Mouse (Mus musculus): ENCODE data around the gene Olfr202.
"Not testable (repeated sequence)": the region's sequence is repeated elsewhere in the genome, so short reads cannot be mapped to it uniquely, and the experiment has no call there.

The Olfr202 gene

GRCm38 (mm10) chr16:59286693-59287092, at the start of gene Olfr202:
TSS of gene Olfr202 (minus strand) at chr16:59286793.
- DNase-seq (ENCODE audit: low read depth, low spot score), result no peak

DNA sequence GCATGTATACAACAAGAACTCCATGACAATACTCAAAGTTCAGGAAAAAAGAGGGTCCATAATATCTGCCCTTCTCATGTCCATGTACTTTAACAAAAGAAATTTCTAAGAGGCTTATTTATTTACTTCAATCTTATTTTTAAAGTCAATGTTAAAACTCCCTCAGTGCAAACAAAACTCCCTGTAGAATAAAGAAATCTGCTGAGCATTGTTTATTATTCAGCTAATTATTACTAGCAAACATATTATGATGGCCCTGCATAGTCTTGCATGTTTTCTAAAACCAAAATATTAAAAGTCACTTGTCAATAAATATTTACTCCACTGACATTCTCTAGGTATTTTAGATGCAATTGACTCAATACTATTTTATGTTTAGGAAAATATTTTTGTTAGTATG, 44.4 kb upstream of the Olfr202 start, which contains the start of gene Olfr205:
TSS of gene Olfr205 (minus strand) at position 101 of the 400 bp plus-strand sequence.
- DNase-seq (ENCODE audit: low read depth, low spot score), result no peak

GRCm38 (mm10) chr16:59323262-59323661, 36.7 kb upstream of the Olfr202 start:
- DNase-seq (ENCODE audit: low read depth, low spot score), result not testable (repeated sequence)

- no peak for DNase-seq (ENCODE audit: low read depth, low spot score)
These were observed 31.6 kb upstream of the Olfr202 start, which contains the start of gene Olfr204 for GRCm38 (mm10) chr16:59318148-59318547. TSS of gene Olfr204 (minus strand) at chr16:59318248.

GRCm38 (mm10) chr16:59298581-59298980, 12.0 kb upstream of the Olfr202 start, which contains the start of gene Olfr203:
TSS of gene Olfr203 (plus strand) at chr16:59298881.
- DNase-seq (ENCODE audit: low read depth, low spot score), result no peak

DNA sequence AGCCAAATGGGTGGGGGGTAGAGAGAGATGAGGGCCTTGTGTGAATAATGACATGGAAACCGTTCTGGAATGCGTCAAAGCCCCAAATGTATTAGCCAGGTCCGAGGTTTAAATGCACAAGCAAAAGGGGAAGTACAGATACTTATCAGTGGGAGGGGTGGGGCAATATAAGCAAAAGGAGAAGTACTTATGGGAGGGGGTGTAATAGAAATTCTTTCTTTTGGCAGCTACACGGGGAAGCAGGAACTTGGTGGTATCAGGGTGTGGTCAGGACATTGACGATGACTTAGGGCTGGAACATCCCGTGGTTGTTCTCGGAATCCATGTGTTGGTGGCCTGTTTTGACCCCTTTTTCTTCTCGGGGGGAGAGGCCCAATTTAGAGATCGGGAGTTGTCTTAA, 983 bp upstream of the Olfr202 start:
- DNase-seq (ENCODE audit: low read depth, low spot score), result not testable (repeated sequence)

DNA sequence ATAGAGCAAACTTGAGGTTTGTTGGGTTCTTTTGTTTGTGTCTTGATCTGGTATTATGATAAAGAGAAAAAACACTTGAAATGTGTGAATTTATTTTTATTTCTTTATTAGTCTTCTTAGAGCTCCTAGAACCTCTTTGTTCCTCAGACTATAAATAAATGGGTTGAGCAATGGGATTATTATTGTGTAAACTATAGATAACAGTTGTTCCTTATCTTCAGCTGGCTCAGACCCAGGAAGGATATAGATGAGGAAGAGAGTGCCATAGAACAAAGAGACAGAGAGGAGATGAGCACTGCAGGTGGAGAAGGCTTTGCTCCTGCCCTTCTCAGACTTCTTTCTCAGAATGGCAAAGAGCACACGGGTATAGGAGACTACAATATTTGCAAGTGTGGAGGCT, 3.1 kb downstream of the Olfr202 start:
- DNase-seq (ENCODE audit: low read depth, low spot score), result no peak

DNA sequence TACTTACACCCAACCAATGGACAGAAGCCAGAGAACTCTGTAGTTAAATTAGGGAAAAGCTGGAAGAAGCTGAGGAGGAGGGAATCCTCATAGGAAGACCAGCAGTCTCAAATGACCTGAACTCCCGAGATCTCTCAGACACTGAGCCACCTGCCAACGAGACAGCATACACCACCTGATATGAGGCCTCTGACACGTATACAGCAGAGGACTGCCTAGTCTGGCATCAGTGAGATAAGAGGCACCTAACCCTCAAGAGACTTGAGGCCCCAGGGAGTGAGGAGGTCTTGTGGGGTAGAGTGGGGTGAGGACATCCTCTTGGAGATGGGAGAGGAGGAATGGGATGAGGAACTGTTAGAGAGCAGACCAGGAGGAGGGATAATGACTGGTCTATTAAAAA, 6.1 kb downstream of the Olfr202 start:
- no peak for DNase-seq (ENCODE audit: low read depth, low spot score)

DNA sequence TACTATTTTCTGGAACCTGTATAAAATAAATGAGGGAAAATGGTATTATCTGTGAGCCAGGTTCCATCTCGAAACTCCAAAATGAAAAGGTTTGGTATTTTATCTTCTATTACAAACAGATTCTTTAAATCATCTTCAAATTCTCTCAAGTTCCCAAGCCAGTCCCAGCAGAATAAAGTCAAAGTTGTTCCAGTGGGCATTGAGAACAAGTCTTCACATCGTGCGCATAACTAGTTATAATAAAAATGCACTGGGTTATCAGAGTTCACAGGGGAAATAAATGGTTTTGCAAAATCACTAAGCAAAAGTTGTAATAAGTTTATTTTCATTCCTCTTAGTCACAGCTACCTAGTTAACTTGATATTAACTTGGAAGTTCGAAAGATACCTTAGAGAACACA, 14.1 kb downstream of the Olfr202 start, which contains the start of gene Olfr201:
TSS of gene Olfr201 (minus strand) at position 101 of the 400 bp plus-strand sequence.
- DNase-seq (ENCODE audit: low read depth, low spot score), result not testable (repeated sequence)

GRCm38 (mm10) chr16:59269097-59269496, 17.5 kb downstream of the Olfr202 start:
- not testable (repeated sequence) for DNase-seq (ENCODE audit: low read depth, low spot score)

- DNase-seq (ENCODE audit: low read depth, low spot score), result no peak
These were observed 36.9 kb downstream of the Olfr202 start for GRCm38 (mm10) chr16:59249684-59250083.
